Mouse (Mus musculus): Measurements from ENCODE around the gene Topaz1. TPM values are rescaled to one million over a fixed set of nuclear protein-coding genes. Genes with fewer than 3 reads are reported as not detected.
A peak's percentile ranks its signal among the peaks of the same experiment; 100 is the strongest.
"Not testable (repeated sequence)": the region's sequence is repeated elsewhere in the genome, so short reads cannot be mapped to it uniquely, and the experiment has no call there.

Gene Topaz1
- total and polyA plus RNA-seq, 2 experiments from 2014 or later, result 0.05 TPM; not detected in 1

DNA sequence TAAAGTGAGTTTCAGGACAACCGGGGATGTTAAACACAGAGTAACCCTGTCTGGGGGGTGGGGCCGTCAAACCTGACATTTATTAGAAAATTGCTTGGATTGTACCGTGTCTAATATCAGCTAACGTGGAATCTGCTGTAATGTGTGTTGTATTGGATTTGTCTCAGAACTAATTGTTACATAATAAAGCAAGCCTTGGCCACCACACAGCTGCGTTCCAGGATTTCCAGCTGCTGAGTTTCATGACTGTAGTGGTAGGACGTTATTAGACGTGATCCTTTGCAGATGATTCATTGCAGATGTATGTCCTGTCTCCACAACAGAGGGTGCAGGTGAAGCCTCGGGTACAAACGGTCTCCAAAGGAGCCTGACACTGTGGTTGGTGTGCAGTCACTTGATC, 89.0 kb downstream of the Topaz1 start:
- ATAC-seq, result no peak
- WGBS, result 42% methylated on average over 9 of the region's 9 CpGs
- TF ChIP-seq CTCF (IDR thresholded peaks at IDR 0.05; ENCODE audit: low read depth), result no peak
- no peaks in the 10 kb centered on the region for H3K4me1 ChIP-seq (ENCODE audit: insufficient read depth)
- H3K27ac ChIP-seq (ENCODE audit: low read depth, low read length), result no peak overlapping the region
- no peaks in the 10 kb centered on the region for H3K9me3 ChIP-seq (ENCODE audit: low read length)
- H3K4me3 ChIP-seq (ENCODE audit: low read depth, low read length), result no peak overlapping the region
- H3K9ac ChIP-seq, result no peak overlapping the region
- H3K27me3 ChIP-seq (ENCODE audit: insufficient read depth, low read length), result no peaks in the 10 kb centered on the region
- DNase-seq, result no peak
- H3K4me2 ChIP-seq (ENCODE audit: low read depth), result no peak overlapping the region
- 0 out of 2 replicates have a peak, but pooled peaks cover 6% of the 10 kb centered on the region for H3K36me3 ChIP-seq (ENCODE audit: insufficient read depth)

DNA sequence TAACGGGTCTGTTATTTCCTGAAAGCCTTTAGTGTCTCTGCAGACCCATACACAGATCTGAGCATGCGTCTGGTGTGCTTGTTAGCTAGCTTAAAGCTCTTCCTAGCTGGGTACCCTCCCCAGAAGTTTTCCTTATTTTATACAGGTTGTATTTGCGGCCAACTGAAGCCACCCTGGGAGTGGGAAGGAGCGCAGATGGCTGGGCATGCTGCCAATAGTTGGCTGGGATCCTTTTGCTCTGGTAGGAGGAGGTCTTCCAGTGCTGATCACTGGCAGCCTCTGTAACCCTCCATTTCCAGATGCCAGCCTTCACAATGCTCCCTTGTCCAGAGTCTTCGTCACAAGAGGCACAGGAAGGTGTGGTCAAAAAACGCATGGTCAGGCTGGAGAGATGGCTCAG, 89.6 kb downstream of the Topaz1 start:
- no peak for TF ChIP-seq CTCF (IDR thresholded peaks at IDR 0.05; ENCODE audit: low read depth)
- H3K4me3 ChIP-seq (ENCODE audit: low read depth, low read length), result no peak overlapping the region
- DNase-seq, result peak; percentile 80
- no peaks in the 10 kb centered on the region for H3K9me3 ChIP-seq (ENCODE audit: low read length)
- H3K27me3 ChIP-seq (ENCODE audit: insufficient read depth, low read length), result no peaks in the 10 kb centered on the region
- 0 out of 2 replicates have a peak, but pooled peaks cover 6% of the 10 kb centered on the region for H3K36me3 ChIP-seq (ENCODE audit: insufficient read depth)
- H3K4me1 ChIP-seq (ENCODE audit: insufficient read depth), result no peaks in the 10 kb centered on the region
- H3K9ac ChIP-seq, result no peak overlapping the region
- peak; percentile 90 for ATAC-seq
- no peak overlapping the region for H3K27ac ChIP-seq (ENCODE audit: low read depth, low read length)
- no peak overlapping the region for H3K4me2 ChIP-seq (ENCODE audit: low read depth)
- 10% methylated on average over 6 of the region's 6 CpGs for WGBS

GRCm38 (mm10) chr9:122837216-122837615, 90.1 kb downstream of the Topaz1 start:
- Histone ChIP-seq H3K27ac (ENCODE audit: low read depth, low read length) (no peak overlapping the region), H3K9me3 (ENCODE audit: low read length) (no peaks in the 10 kb centered on the region), H3K4me2 (ENCODE audit: low read depth) (no peak overlapping the region), H3K4me3 (ENCODE audit: low read depth, low read length) (no peak overlapping the region), H3K36me3 (ENCODE audit: insufficient read depth) (0 out of 2 replicates have a peak, but pooled peaks cover 6% of the 10 kb centered on the region), H3K4me1 (ENCODE audit: insufficient read depth) (no peaks in the 10 kb centered on the region), H3K27me3 (ENCODE audit: insufficient read depth, low read length) (no peaks in the 10 kb centered on the region), H3K9ac (no peak overlapping the region)
- WGBS, result 76% methylated on average over 4 of the region's 4 CpGs
- no peak for TF ChIP-seq CTCF (IDR thresholded peaks at IDR 0.05; ENCODE audit: low read depth)
- no peak for ATAC-seq
- DNase-seq, result no peak

- 31% methylated on average over 16 of the region's 16 CpGs for WGBS
- no peak for ATAC-seq
- peak; percentile 14 for DNase-seq
- Histone ChIP-seq H3K9me3 (ENCODE audit: low read length) (no peaks in the 10 kb centered on the region), H3K4me2 (ENCODE audit: low read depth) (no peak overlapping the region), H3K27ac (ENCODE audit: low read depth, low read length) (no peak overlapping the region), H3K36me3 (ENCODE audit: insufficient read depth) (0 out of 2 replicates have a peak, but pooled peaks cover 6% of the 10 kb centered on the region), H3K4me1 (ENCODE audit: insufficient read depth) (no peaks in the 10 kb centered on the region), H3K4me3 (ENCODE audit: low read depth, low read length) (no peak overlapping the region), H3K27me3 (ENCODE audit: insufficient read depth, low read length) (no peaks in the 10 kb centered on the region), H3K9ac (no peak overlapping the region)
- no peak for TF ChIP-seq CTCF (IDR thresholded peaks at IDR 0.05; ENCODE audit: low read depth)
These were observed 90.5 kb downstream of the Topaz1 start for GRCm38 (mm10) chr9:122837680-122838079.

- 88% methylated on average over 3 of the region's 3 CpGs for WGBS
- no peak within 1 kb of the TSS for H3K27ac ChIP-seq (ENCODE audit: low read depth, low read length)
These were observed 96.6 kb downstream of the Topaz1 start, which contains the start of gene Gm35549 for GRCm38 (mm10) chr9:122843760-122844159. TSS of gene Gm35549 (minus strand) at chr9:122844035.

GRCm38 (mm10) chr9:122845621-122846020, 98.5 kb downstream of the Topaz1 start:
- Histone ChIP-seq H3K4me1 (ENCODE audit: insufficient read depth) (no peaks in the 10 kb centered on the region), H3K27ac (ENCODE audit: low read depth, low read length) (no peak overlapping the region), H3K9me3 (ENCODE audit: low read length) (no peaks in the 10 kb centered on the region), H3K36me3 (ENCODE audit: insufficient read depth) (peaks cover 14% of the 10 kb centered on the region), H3K9ac (no peak overlapping the region), H3K4me3 (ENCODE audit: low read depth, low read length) (no peak overlapping the region), H3K4me2 (ENCODE audit: low read depth) (no peak overlapping the region), H3K27me3 (ENCODE audit: insufficient read depth, low read length) (no peaks in the 10 kb centered on the region)
- ATAC-seq (no peak), DNase-seq (no peak)
- TF ChIP-seq CTCF (IDR thresholded peaks at IDR 0.05; ENCODE audit: low read depth), result no peak
- WGBS, result 87% methylated on average over 3 of the region's 3 CpGs

More at GRCm38 (mm10) chr9:122843760-122844159, 96.6 kb downstream of the Topaz1 start, which contains the start of gene Gm35549:
- ATAC-seq, result no peak
- Histone ChIP-seq H3K4me1 (ENCODE audit: insufficient read depth) (no peaks in the 10 kb centered on the region), H3K9me3 (ENCODE audit: low read length) (no peaks in the 10 kb centered on the region), H3K27me3 (ENCODE audit: insufficient read depth, low read length) (no peaks in the 10 kb centered on the region), H3K4me2 (ENCODE audit: low read depth) (no peak within 1 kb of the TSS), H3K9ac (no peak within 1 kb of the TSS), H3K4me3 (ENCODE audit: low read depth, low read length) (no peak within 1 kb of the TSS), H3K36me3 (ENCODE audit: insufficient read depth) (no peaks in the 10 kb centered on the region; the same call in 1 of the 2 replicates)
- TF ChIP-seq CTCF (IDR thresholded peaks at IDR 0.05; ENCODE audit: low read depth), result no peak
- DNase-seq, result no peak

DNA sequence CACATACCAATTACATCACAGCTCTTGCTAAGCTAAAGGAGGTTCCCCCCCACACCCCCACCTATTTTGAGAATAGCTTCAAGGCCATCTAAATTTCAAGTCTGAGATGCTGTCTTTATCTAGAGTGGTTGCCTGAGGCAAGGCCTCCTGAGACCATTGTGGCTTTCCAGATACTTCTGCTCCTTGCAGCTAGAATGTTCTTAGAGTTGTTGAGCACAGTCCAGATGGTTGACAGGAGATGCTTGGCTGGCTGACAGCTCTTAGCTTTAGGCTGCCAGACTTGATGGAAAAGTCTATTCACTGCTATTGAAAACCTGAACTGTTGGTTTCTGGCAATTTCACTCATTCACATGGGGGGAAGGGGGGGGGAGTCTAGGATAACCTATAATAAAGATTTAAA, 99.0 kb downstream of the Topaz1 start:
- Histone ChIP-seq H3K9ac (no peak overlapping the region), H3K4me2 (ENCODE audit: low read depth) (no peak overlapping the region), H3K9me3 (ENCODE audit: low read length) (no peaks in the 10 kb centered on the region), H3K4me1 (ENCODE audit: insufficient read depth) (no peaks in the 10 kb centered on the region), H3K27ac (ENCODE audit: low read depth, low read length) (no peak overlapping the region), H3K27me3 (ENCODE audit: insufficient read depth, low read length) (no peaks in the 10 kb centered on the region), H3K36me3 (ENCODE audit: insufficient read depth) (peaks cover 19% of the 10 kb centered on the region), H3K4me3 (ENCODE audit: low read depth, low read length) (no peak overlapping the region)
- ATAC-seq (peak; percentile 58), DNase-seq (peak; percentile 73)
- no peak for TF ChIP-seq CTCF (IDR thresholded peaks at IDR 0.05; ENCODE audit: low read depth)

GRCm38 (mm10) chr9:122847811-122848311, 100.7 kb downstream of the Topaz1 start:
- H3K27ac ChIP-seq (ENCODE audit: low read depth, low read length); DNase-seq; H3K9ac ChIP-seq; ATAC-seq; H3K4me3 ChIP-seq (ENCODE audit: low read depth, low read length); H3K4me1 ChIP-seq (ENCODE audit: insufficient read depth); H3K27me3 ChIP-seq (ENCODE audit: insufficient read depth, low read length); H3K4me2 ChIP-seq (ENCODE audit: low read depth); H3K9me3 ChIP-seq (ENCODE audit: low read length): not testable (repeated sequence)
- H3K36me3 ChIP-seq (ENCODE audit: insufficient read depth), result peaks cover 35% of the 10 kb centered on the region
- WGBS, result 92% methylated on average over 7 of the region's 8 CpGs
